Mouse (Mus musculus) bone marrow macrophage, adult 2 months (primary cell): Measurements from ENCODE around the gene Tas2r138. TPM values are rescaled to one million over a fixed set of nuclear protein-coding genes. Genes with fewer than 3 reads are reported as not detected.

Experiments used
- H3K27ac ChIP-seq: 2 replicates; pipeline ENCODE4 v1.5.1; 2012; ENCODE audit warnings: low read depth, low read length; ENCODE audit not compliant: insufficient read depth
- H3K4me1 ChIP-seq: 2 replicates; pipeline ENCODE4 v1.6.1; 2012; ENCODE audit warnings: low read length; ENCODE audit not compliant: control insufficient read depth, insufficient read depth
- H3K4me3 ChIP-seq: 2 replicates; pipeline ENCODE4 v1.5.1; 2012; ENCODE audit warnings: mild to moderate bottlenecking, low read length, moderate library complexity; ENCODE audit not compliant: insufficient read depth
- CTCF ChIP-seq: IDR thresholded peaks from 2 replicates; pipeline ENCODE4 v1.5.1; 2012; ENCODE audit warnings: low read depth, mild to moderate bottlenecking, low read length, moderate library complexity
- POLR2A ChIP-seq: IDR thresholded peaks from 2 replicates; pipeline ENCODE4 v1.6.1; 2012; ENCODE audit warnings: mild to moderate bottlenecking, low read depth, low read length, borderline replicate concordance
- polyA plus RNA-seq: library from polyadenylated mRNA; stranded (reverse); fragments of >200 nt; gene quantifications from 2 replicates; pipeline ENCODE4 v1.2.4, GENCODE M21; 2012; ENCODE audit not compliant: missing spikeins, insufficient read depth, insufficient read length

Gene Tas2r138
- not detected in 2 replicates for polyA plus RNA-seq

DNA sequence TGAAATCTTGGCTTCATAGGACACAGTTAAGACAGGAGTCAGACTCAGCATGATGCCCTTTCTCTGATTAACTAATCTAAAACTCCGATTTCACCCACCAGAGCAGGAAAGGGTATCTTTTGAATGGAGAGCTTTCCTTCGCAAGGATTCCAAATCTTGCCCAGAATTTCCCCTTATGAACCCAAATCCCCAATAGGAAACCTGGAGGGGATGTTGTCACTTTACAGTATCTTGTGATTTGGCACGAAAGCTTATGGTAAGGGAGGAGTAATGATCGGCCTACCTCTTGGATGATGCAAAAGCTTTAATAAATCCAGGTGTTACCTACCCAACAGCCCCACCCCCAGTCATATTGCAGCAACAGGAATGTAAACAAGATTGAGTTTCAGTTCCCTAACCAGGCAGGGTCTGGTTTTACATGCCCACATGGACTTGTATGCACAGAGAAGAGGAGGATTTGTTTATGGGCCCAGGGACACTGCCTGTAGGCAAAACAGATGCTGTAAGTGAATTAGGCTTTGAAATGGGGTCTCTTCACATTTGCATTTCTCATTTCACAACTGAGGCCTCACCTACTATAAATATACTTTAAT lies at the start of gene Tas2r138:
Tas2r138 (minus strand) TSS at position 51 of the 593 bp plus-strand sequence.
- TF ChIP-seq CTCF (no peak), POLR2A (no peak)
- H3K4me1 ChIP-seq, result peaks cover 5% of the 10 kb centered on the region
- H3K27ac ChIP-seq, result no peak within 1 kb of the TSS
- no peak within 1 kb of the TSS for H3K4me3 ChIP-seq

DNA sequence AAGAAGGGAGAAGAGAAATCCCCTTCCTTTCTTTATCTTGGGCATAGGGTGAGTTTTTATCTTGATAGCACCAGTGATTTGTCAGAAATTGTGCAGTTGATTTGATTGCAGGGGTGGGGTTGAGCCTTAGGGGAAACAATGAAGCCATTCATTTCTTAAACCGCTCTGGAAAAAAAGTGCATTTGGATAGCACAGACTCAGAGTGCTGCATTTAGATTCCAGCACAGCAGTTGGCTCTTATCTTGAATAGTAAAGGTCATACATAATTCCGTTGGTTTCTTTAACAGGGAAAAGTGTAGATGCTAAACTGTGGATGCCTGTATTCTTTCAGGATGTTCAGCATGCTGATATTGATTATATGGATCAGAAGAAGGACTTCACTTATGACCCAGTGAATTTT lies 47.8 kb upstream of the Tas2r138 start:
- Histone ChIP-seq H3K4me3 (no peak overlapping the region), H3K27ac (no peak overlapping the region), H3K4me1 (no peaks in the 10 kb centered on the region)
- no peak for TF ChIP-seq CTCF
- TF ChIP-seq POLR2A, result no peak

DNA sequence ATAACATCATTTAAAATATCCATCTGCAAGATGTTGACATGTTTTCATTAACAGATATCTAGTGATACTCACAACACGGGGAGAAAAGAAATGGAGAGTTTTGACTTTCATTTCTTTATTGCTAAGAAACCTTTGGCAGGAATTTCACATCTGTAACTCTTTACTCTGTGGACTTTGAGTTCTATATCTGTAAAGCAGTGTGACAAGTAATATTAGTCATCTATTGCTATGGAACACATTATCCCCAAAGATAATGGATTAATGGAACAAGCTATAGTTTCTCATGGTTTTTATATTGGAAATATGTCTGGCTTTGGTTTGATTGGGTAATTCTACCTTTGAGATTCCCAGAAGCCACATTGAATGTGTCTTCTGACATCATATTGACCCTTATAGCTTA lies 37.8 kb upstream of the Tas2r138 start:
- Histone ChIP-seq H3K4me1 (no peaks in the 10 kb centered on the region), H3K4me3 (no peak overlapping the region), H3K27ac (no peak overlapping the region)
- TF ChIP-seq CTCF (no peak), POLR2A (no peak)

DNA sequence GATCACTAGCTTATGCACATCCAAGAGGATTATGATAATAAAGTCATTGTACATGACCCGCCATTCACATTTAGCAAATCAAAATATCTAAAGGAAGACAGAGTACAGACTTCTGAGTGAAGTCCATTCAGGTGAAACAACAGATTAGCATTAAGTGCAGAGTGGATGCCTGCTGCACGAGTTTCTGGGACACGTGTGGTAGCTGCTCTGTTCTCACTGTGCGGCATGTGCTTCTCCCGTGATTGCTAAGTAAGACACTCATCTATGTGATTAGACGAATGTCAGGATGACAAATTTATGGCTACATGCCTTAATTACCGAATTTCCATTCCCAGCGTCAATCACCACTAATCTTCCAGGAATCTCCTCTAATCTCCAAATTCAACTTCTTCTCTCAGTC lies 32.6 kb upstream of the Tas2r138 start:
- no peak overlapping the region for H3K27ac ChIP-seq
- no peak overlapping the region for H3K4me3 ChIP-seq
- TF ChIP-seq POLR2A (no peak), CTCF (no peak)
- peaks cover 6% of the 10 kb centered on the region for H3K4me1 ChIP-seq

DNA sequence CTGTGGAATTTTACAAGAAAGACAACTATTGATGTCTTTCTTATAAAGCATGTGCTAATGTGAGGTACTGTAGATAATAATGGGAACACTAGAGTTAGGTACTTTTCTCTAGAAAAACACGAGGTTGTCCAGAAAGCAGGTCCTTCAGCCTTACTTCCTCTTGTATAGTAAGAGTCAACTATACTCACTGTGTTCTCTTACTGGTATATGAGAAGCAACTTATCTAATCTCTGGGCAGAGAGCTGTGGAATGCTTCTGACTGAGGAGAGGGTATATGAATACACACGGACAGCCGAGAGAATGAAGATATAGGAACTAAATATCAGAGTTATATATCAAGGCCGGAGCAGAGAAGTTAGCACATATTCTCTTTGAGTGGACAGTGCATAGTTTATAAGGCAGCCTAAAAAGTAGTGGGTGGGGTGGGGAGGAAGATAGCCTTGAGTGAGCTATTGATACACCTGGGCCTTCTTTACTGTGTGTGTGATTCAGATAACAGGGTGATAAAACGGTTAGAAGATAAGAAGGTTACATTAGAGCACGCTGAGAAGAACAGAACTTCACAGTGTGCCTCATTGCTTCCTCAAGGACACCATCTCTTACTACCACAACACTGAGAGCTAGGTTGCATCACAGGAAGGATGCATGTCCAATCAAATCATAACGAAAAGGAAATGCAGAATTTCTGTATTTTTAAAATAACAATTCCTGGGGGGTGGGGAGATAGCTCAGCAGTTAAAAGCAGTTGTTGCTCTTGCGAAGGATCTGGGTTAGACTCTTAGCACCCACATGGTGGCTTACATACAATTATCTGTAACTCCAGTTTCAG lies 27.8 kb upstream of the Tas2r138 start:
- no peak for TF ChIP-seq POLR2A
- no peak for TF ChIP-seq CTCF
- no peak overlapping the region for H3K27ac ChIP-seq
- no peak overlapping the region for H3K4me3 ChIP-seq
- peaks cover 6% of the 10 kb centered on the region for H3K4me1 ChIP-seq

DNA sequence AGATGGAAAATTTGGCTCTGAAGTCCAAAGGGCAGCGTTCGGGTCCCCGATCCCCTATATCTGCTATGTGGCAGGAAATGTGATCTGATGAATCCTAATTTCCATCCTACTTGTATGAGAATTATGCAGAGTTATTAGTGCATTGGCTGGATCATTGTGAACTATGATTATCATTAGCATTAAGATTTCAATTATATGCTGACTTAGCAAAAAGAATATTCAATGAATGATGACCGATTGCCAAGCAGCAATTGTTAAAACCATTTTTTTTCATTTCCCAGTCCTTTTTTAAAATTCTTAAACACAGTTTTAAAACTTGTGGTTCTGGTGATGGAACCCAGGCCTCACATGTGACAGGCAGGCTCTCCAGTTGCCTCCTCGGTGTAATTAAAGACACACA lies 24.6 kb upstream of the Tas2r138 start:
- no peak overlapping the region for H3K27ac ChIP-seq
- no peak overlapping the region for H3K4me3 ChIP-seq
- TF ChIP-seq CTCF (no peak), POLR2A (no peak)
- peaks cover 6% of the 10 kb centered on the region for H3K4me1 ChIP-seq

DNA sequence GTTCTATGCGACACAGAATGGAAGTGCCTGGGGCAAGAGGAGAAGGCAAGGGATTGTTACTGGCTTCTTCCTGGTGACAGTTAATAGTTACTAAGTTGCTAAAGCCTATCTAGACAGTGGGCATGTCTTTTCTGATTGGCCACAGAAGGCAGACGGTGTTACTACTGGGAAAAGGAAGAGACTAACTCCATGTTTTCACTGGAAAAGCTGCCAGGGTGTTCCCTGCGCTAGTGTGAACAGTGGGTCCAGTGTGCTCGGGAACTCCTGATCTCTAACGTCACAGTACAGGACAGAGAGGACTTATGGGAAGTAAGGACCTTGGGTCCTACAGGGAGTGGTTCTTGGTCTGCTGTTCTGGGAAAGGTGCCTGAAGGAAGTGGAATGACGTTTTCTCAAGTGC lies 22.4 kb upstream of the Tas2r138 start:
- Histone ChIP-seq H3K4me1 (no peaks in the 10 kb centered on the region), H3K27ac (no peak overlapping the region), H3K4me3 (no peak overlapping the region)
- no peak for TF ChIP-seq POLR2A
- no peak for TF ChIP-seq CTCF

DNA sequence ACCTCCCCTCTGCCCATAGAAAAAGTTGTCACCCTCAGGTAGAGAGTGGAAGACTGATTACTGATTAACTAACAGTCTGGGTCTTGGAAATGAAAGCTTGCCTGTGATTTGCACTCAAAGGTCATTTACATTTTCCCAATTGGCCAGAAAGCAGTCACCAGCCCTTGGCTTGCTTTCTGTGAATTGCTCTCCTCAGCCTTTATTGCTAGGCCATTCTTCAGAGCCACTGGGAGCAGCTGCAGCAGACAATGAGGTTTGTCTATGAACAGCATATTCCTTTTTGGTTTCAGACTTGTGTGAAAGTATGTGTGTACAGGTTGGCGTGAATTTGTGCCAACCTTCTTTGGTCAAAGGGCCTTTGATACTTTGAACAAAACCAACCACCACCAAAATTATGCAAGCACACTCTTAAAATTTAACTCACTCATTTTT lies 21.5 kb upstream of the Tas2r138 start:
- Histone ChIP-seq H3K4me3 (no peak overlapping the region), H3K27ac (no peak overlapping the region), H3K4me1 (no peaks in the 10 kb centered on the region)
- no peak for TF ChIP-seq POLR2A
- no peak for TF ChIP-seq CTCF

DNA sequence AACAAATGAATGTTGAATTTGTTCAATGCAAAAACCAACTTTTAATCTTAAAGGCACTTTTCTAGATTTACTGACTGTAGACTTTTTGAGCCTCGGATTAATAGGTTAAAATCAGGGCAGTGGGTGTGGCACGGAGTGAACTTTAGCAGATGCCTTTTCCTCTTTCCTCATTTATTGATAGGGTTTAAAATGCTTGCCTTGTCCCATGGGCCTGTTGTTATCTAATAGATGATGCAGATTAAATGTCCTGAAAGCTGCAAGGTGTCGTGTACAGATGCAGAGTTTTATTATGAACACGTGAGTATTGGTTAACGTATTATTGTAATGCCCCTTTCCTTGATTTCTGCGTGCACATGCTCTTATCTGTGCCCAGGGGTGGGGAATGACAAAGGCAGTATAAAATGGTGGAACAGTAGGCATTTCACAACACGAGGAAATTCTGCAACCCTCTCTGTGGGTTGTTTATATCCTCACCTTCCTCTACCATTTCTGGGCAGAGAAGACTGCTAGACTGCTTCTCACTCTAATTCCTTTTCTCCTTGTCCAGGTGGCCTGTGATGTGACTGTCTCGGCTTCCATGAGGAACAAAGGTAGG lies 15.4 kb upstream of the Tas2r138 start, which contains the start of gene Mgam:
Mgam (plus strand) TSS at position 426 of the 595 bp plus-strand sequence.
- H3K4me1 ChIP-seq, result peaks cover 10% of the 10 kb centered on the region
- no peak within 1 kb of the TSS for H3K4me3 ChIP-seq
- TF ChIP-seq POLR2A (no peak), CTCF (no peak)
- H3K27ac ChIP-seq, result no peak within 1 kb of the TSS

DNA sequence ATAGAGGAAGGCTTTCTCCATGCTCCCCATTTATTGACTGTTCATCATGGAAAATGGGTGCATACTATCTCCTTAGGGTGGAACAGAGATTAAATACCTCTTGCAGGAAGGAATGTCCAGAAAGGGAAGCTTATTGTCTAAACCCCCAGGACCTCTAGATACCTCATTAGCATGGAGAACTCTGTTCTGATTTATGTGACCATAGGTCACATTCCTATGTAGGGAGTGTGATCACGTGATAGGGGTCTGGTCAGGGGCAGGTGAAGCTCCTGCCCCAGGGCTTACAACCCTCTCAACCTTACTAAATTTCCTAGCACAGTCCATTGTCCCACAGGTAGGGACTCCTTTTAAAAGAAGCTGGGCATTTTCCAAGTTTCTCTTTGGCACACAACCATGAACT lies 13.0 kb upstream of the Tas2r138 start:
- Histone ChIP-seq H3K27ac (no peak overlapping the region), H3K4me3 (no peak overlapping the region), H3K4me1 (peaks cover 10% of the 10 kb centered on the region)
- TF ChIP-seq POLR2A (no peak), CTCF (no peak)
